Mouse (Mus musculus): ENCODE results near the gene St14.

St14 gene

DNA sequence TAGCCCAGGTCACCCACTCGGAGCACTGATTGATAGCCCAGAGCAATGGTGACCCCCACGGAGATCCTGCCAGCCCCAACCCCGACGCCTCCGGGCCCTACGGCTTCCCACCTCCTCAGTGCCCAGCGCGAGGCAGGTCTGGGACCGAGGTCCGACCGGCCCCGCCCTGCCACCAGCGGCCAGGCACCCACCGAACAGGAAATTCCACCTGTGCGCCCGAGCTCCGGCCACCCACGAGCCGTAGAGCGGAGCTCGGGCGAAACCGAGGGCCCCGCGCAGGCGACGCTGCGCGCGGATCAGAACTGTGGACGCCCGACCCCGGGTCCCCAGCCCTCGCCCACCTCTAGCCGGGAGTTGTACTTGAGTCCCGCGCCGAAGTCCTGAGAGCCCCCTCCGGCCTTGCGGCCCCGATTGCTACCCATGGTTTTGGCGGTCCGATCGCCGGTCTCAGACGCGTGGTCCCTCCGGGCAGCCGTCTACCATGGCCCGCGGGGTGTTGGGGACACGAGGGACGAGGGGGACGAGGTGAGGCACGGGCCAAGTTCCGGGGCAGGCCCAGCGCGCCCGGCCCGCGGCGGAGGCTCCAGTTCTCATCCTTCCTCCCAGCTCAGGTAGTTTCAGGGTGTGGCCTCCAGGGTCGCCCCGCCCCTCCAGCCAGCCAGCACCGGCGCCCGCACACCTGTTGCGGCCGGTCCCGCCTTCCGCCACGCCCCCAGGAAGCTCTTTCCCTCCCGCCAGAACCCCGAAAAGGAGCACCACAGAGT lies at the start of gene St14:
Gene St14 (minus strand): TSS at position 649 of the 764 bp plus-strand sequence.
- ChIA-PET POLR2A (interaction anchor here (0.5 to 7.2 kb wide), 32 partner anchors 7 to 479 kb away, joined by 3 to 115 read pairs (median 3); partner anchors contain the start of genes Nfrkb (in 2 of the 4), Aplp2 (in 1 of the 4) and Prdm10 (in 1 of the 4)), CTCF (interaction anchor here in 3 of 4 experiments (0.6 to 1.2 kb wide), 4 partner anchors 21 to 705 kb away, joined by 3 to 4 read pairs (median 3); no protein-coding TSS in a partner anchor)

DNA sequence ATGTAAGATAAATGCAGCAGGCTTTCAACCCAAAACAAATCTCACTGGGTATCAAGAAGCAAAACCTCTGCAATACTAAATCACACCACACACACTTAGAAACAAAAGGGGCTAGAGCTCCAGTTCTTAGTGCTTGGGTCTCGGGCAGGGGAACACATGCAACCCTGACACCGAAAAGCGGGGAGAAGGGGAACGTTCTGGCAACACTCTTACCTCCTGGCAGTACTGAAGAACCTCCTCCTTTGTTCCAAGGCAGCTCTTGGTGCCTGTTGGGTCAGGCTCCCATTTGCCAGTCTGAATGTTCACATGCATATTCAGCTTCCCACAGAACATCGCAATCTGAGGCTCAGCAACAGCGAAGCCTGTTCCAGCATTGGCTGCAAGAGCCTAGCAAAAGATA lies 46.0 kb upstream of the St14 start:
- CTCF ChIA-PET: no interaction called here
- POLR2A ChIA-PET: interaction anchor here in 1 of 4 experiments (1.0 kb wide), 1 partner anchor 33 kb away, joined by 3 read pairs; no protein-coding TSS in a partner anchor

GRCm38 (mm10) chr9:31176379-31177130 lies 44.9 kb upstream of the St14 start:
- CTCF ChIA-PET: interaction anchor here in 1 of 4 experiments (0.5 kb wide), 1 partner anchor 105 kb away, joined by 3 read pairs; no protein-coding TSS in a partner anchor
- POLR2A ChIA-PET: interaction anchor here in 1 of 4 experiments (1.0 kb wide), 1 partner anchor 35 kb away, joined by 3 read pairs; no protein-coding TSS in a partner anchor

DNA sequence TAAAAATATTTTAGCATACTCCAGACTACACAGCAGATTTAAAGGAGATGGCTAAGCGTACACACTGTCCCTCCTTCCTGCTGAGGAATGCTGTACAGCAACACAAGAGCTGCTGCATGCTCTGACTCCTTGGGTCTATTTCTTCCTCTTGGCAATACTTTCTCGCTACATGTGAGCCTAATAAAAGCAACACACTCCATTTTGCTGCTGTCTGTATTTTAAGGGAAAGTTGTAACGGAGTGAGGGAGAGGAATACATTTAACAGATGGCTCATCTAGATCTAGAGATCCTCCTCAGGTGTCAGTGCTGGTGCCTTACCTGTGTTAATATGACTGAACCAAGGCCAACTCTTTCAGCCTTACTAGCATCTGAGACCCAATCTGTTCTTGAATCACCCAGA lies 44.3 kb upstream of the St14 start:
- CTCF ChIA-PET: interaction anchor here in 2 of 4 experiments (0.6 to 1.1 kb wide), 2 partner anchors 85 to 236 kb away, joined by 3 to 4 read pairs; no protein-coding TSS in a partner anchor

DNA sequence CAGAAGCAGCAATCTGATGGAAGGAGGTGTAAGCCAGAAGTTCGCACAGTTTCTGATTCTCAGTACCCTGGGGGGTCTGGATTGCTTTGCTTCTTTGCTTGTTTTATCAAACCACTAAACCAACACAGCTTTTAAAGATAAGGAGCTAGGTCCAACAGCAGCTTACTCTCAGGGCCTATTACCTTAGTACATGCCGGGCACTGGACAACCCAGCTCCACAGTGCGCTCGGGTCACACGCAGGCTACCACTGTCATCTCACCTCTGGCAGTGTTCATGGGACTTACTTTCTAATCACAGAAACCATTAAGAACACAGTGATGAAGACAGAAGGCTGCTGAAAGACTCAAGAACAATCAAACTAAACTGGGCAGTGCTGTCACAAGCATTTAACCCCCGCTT lies 43.7 kb upstream of the St14 start:
- POLR2A ChIA-PET: interaction anchor here in 1 of 4 experiments (0.9 to 1.5 kb wide), 3 partner anchors 9 to 54 kb away, joined by 3 to 6 read pairs (median 3); no protein-coding TSS in a partner anchor
- CTCF ChIA-PET: interaction anchor here in 2 of 4 experiments (0.5 to 1.1 kb wide), 3 partner anchors 12 to 85 kb away, joined by 4 to 5 read pairs (median 4); no protein-coding TSS in a partner anchor

More for the DNA sequence above, 44.3 kb upstream of the St14 start:
- POLR2A ChIA-PET: interaction anchor here in 1 of 4 experiments (0.9 to 1.5 kb wide), 3 partner anchors 10 to 54 kb away, joined by 3 to 6 read pairs (median 3); no protein-coding TSS in a partner anchor

DNA sequence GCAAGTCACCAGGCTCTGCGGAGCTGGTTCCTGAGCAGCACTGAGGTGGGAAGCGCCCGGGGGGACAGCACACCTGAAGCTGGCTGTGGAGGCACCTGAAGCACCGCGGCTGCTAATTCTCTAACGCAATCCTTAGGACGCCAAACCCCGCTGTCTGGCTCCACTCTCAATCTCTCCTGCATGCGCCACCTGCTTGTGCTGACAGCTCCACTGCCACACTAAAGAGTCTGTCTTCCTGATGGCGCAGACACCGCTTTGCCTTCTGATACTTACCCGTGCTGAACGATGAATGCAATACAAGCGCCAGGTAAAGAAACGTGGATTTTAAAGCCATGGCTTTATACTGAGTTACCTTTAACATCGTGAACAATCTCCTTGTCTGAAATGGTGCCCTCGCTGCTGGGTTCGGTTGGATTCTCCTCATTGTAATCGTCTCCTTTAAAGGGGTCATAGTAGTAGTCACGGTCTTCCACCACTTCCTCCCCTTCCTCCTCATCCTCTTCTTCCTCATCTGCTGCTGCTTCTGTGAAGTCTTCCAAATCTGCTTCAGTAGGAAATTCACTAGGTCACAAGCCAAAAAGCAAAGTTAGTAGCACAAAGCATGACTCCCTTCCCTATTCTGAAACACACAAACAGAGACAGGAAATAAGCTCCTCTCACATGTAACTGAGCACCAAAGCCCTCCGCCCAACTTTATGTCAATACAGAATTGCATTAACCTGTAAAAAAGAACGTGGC lies 36.9 kb upstream of the St14 start:
- POLR2A ChIA-PET: interaction anchor here in 2 of 4 experiments (0.5 to 1.4 kb wide), 5 partner anchors 15 to 112 kb away, joined by 3 to 6 read pairs (median 3); partner anchors contain the start of genes Aplp2 (in 1 of the 2) and Prdm10 (in 1 of the 2)

GRCm38 (mm10) chr9:31167305-31167704 lies 35.7 kb upstream of the St14 start:
- POLR2A ChIA-PET: interaction anchor here in 2 of 4 experiments (0.6 to 2.5 kb wide), 3 partner anchors 8 to 128 kb away, joined by 3 to 6 read pairs (median 3); no protein-coding TSS in a partner anchor
- CTCF ChIA-PET: interaction anchor here in 1 of 4 experiments (0.5 kb wide), 1 partner anchor 233 kb away, joined by 3 read pairs; no protein-coding TSS in a partner anchor

More for the DNA sequence above, 36.9 kb upstream of the St14 start:
- CTCF ChIA-PET: interaction anchor here (0.6 to 1.4 kb wide), 6 partner anchors 8 to 291 kb away, joined by 3 to 6 read pairs (median 4); no protein-coding TSS in a partner anchor

DNA sequence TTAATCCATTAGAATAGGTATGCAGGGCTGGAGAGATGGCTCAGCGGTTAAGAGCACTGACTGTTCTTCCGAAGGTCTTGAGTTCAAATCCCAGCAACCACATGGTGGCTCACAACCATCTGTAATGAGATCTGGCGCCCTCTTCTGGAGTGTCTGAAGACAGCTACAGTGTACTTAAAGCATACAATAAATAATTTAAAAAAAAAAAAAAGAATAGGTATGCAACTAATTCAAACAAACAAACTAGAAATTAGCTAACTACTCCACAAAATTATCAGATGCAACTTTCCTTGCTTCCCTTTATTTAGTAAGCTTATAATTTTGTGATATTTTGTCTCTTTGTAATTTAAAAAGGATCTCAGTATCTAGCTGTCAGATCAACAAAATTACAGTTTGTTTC lies 33.9 kb upstream of the St14 start:
- ChIA-PET CTCF (interaction anchor here (0.5 to 1.6 kb wide), 15 partner anchors 11 to 524 kb away, joined by 3 to 6 read pairs (median 3); no protein-coding TSS in a partner anchor), POLR2A (interaction anchor here in 3 of 4 experiments (0.5 to 2.5 kb wide), 8 partner anchors 10 to 441 kb away, joined by 3 to 6 read pairs (median 3); partner anchors contain the start of genes Nfrkb (in 1 of the 3) and Prdm10 (in 1 of the 3))

DNA sequence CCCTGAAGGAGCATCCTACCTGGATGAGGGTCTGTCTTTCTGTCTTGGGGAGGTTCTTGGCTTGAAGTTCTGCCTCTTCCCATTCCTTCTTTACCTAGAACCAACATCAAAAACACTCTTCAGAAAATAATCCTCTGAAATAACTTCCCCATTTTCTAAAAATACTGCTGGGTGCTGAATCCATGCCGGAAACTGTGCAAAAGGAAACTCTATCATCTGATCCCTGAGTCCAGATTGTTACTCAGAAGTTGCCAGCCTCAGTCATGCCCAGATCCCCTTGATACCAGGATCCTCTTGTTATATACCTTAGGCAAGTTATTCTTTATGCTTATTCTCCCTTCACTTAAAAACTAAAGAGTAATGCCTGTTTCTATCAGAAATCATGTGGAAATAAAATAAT lies 31.7 kb upstream of the St14 start:
- POLR2A ChIA-PET: interaction anchor here in 1 of 4 experiments (1.4 kb wide), 1 partner anchor 15 kb away, joined by 4 read pairs; no protein-coding TSS in a partner anchor
- CTCF ChIA-PET: interaction anchor here in 2 of 4 experiments (1.1 to 1.3 kb wide), 2 partner anchors 213 to 237 kb away, joined by 3 to 4 read pairs; no protein-coding TSS in a partner anchor

- ChIA-PET CTCF (interaction anchor here in 1 of 4 experiments (1.3 kb wide), 1 partner anchor 237 kb away, joined by 4 read pairs; no protein-coding TSS in a partner anchor), POLR2A (interaction anchor here in 1 of 4 experiments (1.4 to 1.5 kb wide), 2 partner anchors 14 to 48 kb away, joined by 4 read pairs; partner anchors contain the start of gene Aplp2)
Measured at GRCm38 (mm10) chr9:31162911-31163310, 31.3 kb upstream of the St14 start.

- POLR2A ChIA-PET: interaction anchor here in 2 of 4 experiments (1.0 to 1.9 kb wide), 3 partner anchors 12 to 120 kb away, joined by 4 to 5 read pairs (median 5); partner anchors contain the start of gene Prdm10 (in 1 of the 2)
- CTCF ChIA-PET: interaction anchor here (0.5 to 2.3 kb wide), 33 partner anchors 9 to 707 kb away, joined by 3 to 16 read pairs (median 4); no protein-coding TSS in a partner anchor
Measured at GRCm38 (mm10) chr9:31159910-31160309, 28.3 kb upstream of the St14 start.

DNA sequence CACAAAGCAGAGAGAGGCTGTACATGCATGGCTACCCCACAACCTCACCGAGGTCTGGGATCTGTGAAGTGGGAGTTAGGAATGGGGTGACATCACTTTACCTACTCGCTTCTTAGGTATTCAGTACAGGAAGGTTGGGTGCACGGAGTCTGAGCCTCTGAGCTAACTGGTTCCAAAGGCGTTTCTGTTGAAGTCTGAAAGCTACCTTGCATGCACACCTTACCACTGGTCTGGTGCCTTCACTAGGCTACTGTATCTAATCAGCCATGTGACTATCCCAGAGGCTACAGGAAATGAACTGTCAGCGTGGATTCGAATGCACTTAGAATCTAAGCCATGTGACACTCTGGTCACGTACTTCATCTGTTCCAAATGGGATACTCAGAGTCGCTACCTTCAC lies 24.9 kb upstream of the St14 start:
- CTCF ChIA-PET: interaction anchor here in 1 of 4 experiments (0.6 kb wide), 1 partner anchor 75 kb away, joined by 3 read pairs; no protein-coding TSS in a partner anchor
- POLR2A ChIA-PET: interaction anchor here in 2 of 4 experiments (1.3 to 2.2 kb wide), 2 partner anchors 8 to 14 kb away, joined by 4 to 7 read pairs; no protein-coding TSS in a partner anchor

DNA sequence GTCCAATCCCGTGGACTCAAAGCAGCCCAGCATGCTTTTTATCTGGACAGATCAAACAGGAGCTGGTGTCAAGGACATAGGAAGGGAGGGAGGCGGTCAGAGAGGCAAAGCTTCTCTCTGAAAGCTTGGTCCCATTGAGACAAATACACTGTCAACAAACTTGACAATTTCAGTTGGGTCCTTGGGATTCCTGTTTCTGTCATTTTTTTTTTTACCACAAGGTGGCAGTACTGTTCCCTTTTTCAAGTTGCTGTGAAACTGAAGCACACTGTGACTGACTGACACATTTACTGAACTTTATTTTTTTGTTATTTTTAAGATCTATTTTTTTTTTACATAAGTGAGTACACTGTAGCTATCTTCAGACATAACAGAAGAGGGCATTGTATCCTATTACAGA lies 19.4 kb upstream of the St14 start:
- ChIA-PET POLR2A (interaction anchor here in 2 of 4 experiments (0.5 to 1.6 kb wide), 5 partner anchors 11 to 139 kb away, joined by 3 to 4 read pairs (median 3); no protein-coding TSS in a partner anchor), CTCF (interaction anchor here in 3 of 4 experiments (0.6 to 0.7 kb wide), 5 partner anchors 17 to 1521 kb away, joined by 3 to 4 read pairs (median 3); no protein-coding TSS in a partner anchor)

GRCm38 (mm10) chr9:31148135-31148534 lies 16.5 kb upstream of the St14 start:
- ChIA-PET CTCF (interaction anchor here in 3 of 4 experiments (1.3 to 2.2 kb wide), 5 partner anchors 11 to 257 kb away, joined by 3 to 11 read pairs (median 4); no protein-coding TSS in a partner anchor), POLR2A (interaction anchor here (0.8 to 3.5 kb wide), 22 partner anchors 9 to 136 kb away, joined by 3 to 30 read pairs (median 4); partner anchors contain the start of genes St14 (in 3 of the 4), Prdm10 (in 2 of the 4) and Aplp2 (in 1 of the 4))

DNA sequence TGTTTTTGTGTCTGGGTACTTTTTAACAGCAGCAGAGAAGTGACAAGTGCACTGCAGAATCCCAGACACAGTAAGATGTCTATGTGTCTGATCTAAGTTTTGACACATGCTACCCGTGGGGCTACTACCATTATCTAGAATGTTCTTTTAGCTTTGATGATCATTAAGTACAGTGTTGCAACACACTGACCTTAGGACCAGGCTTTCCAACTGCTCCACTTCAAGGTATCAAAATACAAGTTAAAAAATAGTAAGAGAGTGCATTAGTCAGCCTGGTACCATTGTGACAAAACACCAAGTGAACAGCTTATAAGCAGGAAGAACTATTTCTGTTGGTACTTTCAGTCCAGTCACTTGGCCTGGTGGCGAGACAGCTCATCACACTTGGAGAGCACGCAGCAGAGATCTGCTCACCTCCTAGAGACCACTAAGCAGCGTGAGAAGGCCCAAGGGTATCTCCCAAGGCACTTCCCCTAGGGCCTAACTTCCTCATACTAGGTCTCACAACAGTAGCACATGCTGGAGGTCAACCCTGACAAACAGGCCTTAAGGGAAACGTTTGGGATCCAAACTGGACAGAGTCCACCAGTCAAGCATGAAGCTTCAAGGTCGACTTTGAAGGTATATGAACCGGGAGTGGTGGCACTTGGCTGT lies 13.7 kb upstream of the St14 start:
- POLR2A ChIA-PET: interaction anchor here in 3 of 4 experiments (0.5 to 2.2 kb wide), 7 partner anchors 20 to 883 kb away, joined by 3 to 14 read pairs (median 5); no protein-coding TSS in a partner anchor

DNA sequence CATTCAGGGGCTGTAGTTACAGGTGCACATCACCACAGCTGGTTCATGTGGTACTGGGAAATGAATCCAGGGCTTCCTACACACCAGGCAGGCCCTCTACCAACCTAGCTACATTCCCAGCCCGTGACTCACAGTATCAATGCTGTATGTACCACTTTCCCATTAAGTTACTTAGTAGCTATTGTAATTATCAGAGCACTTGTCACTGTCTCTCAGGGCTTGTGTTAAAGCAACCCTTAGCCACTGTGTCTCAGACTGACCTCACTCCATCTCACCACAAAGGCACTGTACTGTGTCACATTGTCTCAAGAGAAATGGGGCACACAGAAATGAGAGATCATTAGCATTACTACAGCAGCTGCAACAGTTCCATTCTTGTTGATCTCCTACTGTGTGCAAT lies 11.3 kb upstream of the St14 start:
- POLR2A ChIA-PET: interaction anchor here in 2 of 4 experiments (0.8 to 1.4 kb wide), 2 partner anchors 11 to 16 kb away, joined by 3 to 5 read pairs; partner anchors contain the start of gene St14 (in 1 of the 2)
- CTCF ChIA-PET: no interaction called here

More for the DNA sequence above, 13.7 kb upstream of the St14 start:
- CTCF ChIA-PET: interaction anchor here in 2 of 4 experiments (0.6 to 1.3 kb wide), 4 partner anchors 15 to 179 kb away, joined by 3 to 15 read pairs (median 4); no protein-coding TSS in a partner anchor
